Mouse (Mus musculus): ENCODE data around the gene Nup88.

GRCm38 (mm10) chr11:70954711-70955110 is 15.1 kb downstream of the Nup88 start:
- no peak for TF ChIP-seq CTCF (IDR thresholded peaks at IDR 0.05; ENCODE audit: low read depth, low read length)
- no peak for TF ChIP-seq POLR2A (IDR thresholded peaks at IDR 0.05; ENCODE audit: insufficient read depth, low read length)
